Mouse (Mus musculus) ES-E14 (cell line): ENCODE measurements around the gene Nav1. TPM values are rescaled to one million over a fixed set of nuclear protein-coding genes. Genes with fewer than 3 reads are reported as not detected.

Experiments used
- DNase-seq: peaks from one replicate; pipeline ENCODE4 v3.0.0-alpha.2; 2013; ENCODE audit warnings: low read depth, low spot score
- H3K27ac ChIP-seq: 2 replicates; pipeline ENCODE4 v1.5.1; 2012; ENCODE audit warnings: low read depth, mild to moderate bottlenecking, low read length, moderate library complexity, mixed read lengths; ENCODE audit not compliant: poor library complexity, insufficient read depth, severe bottlenecking
- H3K36me3 ChIP-seq: 2 replicates; pipeline ENCODE4 v1.6.1; 2012; ENCODE audit warnings: mild to moderate bottlenecking, low read length, moderate library complexity, mixed read lengths; ENCODE audit not compliant: control insufficient read depth, poor library complexity, insufficient read depth, severe bottlenecking
- H3K4me1 ChIP-seq, 2 experiments: fragments of 150-350 bp in 1 of 2; sonication (generic) in 1 of 2; 2 replicates each; pipeline ENCODE4 v1.6.1; 2012; ENCODE audit warnings: low read length in 2 of 2, mild to moderate bottlenecking in 1 of 2, mixed read lengths in 1 of 2; ENCODE audit not compliant: control insufficient read depth in 2 of 2, insufficient read depth in 2 of 2, poor library complexity in 1 of 2
- H3K4me3 ChIP-seq, 2 experiments: fragments of 150-350 bp in 1 of 2; sonication (generic) in 1 of 2; 2 replicates each; pipeline ENCODE4 v1.5.1; 2012; ENCODE audit warnings: low read length in 2 of 2, low read depth in 1 of 2, mild to moderate bottlenecking in 1 of 2, mixed read lengths in 1 of 2; ENCODE audit not compliant: insufficient read depth in 1 of 2, poor library complexity in 1 of 2, severe bottlenecking in 1 of 2
- H3K9ac ChIP-seq: 2 replicates; pipeline ENCODE4 v1.6.1; 2012; ENCODE audit warnings: low read depth, mild to moderate bottlenecking, low read length, mixed read lengths; ENCODE audit not compliant: poor library complexity, insufficient read depth, severe bottlenecking
- H3K9me3 ChIP-seq: fragments of 150-350 bp; sonication (generic); 2 replicates; pipeline ENCODE4 v1.6.1; 2012; ENCODE audit warnings: low read depth, mild to moderate bottlenecking, low read length; ENCODE audit not compliant: control insufficient read depth, insufficient read depth
- CHD2 ChIP-seq: IDR thresholded peaks from 2 replicates; pipeline ENCODE4 v1.6.1; 2014; ENCODE audit warnings: mild to moderate bottlenecking, low read depth, low read length, inconsistent platforms
- HCFC1 ChIP-seq: IDR thresholded peaks from 2 replicates; pipeline ENCODE4 v1.6.1; 2012; ENCODE audit warnings: low read length, inconsistent platforms, borderline replicate concordance; ENCODE audit not compliant: insufficient read depth
- MAFK ChIP-seq: IDR thresholded peaks from 2 replicates; pipeline ENCODE4 v1.6.1; 2014; ENCODE audit warnings: mild to moderate bottlenecking, low read depth, low read length, inconsistent platforms; ENCODE audit not compliant: insufficient read depth
- ZC3H11A ChIP-seq: IDR thresholded peaks from 2 replicates; pipeline ENCODE4 v1.6.1; 2012; ENCODE audit warnings: low read depth, mild to moderate bottlenecking, inconsistent platforms, low read length, borderline replicate concordance
- ZNF384 ChIP-seq: IDR thresholded peaks from 2 replicates; pipeline ENCODE4 v1.6.1; 2012; ENCODE audit warnings: low read depth, low read length, inconsistent platforms
- in situ Hi-C, 2 experiments: fragments of 600-800 bp; cut with MboI; formaldehyde crosslinking; loops; one replicate each; pipeline ENCODE4 v1.15.1; 2025; ENCODE audit warnings: low sequenced_read_pairs in 2 of 2, inconsistent platforms in 1 of 2; ENCODE audit not compliant: unreplicated experiment in 2 of 2
- total RNA-seq: library from RNA; depleted of rRNA; stranded (reverse); fragments of 300-350 nt; gene quantifications from 2 replicates; pipeline ENCODE4 v1.2.3, GENCODE M21; 2012

Nav1 gene
- total RNA-seq, 1 experiment, result 11.4 TPM

DNA sequence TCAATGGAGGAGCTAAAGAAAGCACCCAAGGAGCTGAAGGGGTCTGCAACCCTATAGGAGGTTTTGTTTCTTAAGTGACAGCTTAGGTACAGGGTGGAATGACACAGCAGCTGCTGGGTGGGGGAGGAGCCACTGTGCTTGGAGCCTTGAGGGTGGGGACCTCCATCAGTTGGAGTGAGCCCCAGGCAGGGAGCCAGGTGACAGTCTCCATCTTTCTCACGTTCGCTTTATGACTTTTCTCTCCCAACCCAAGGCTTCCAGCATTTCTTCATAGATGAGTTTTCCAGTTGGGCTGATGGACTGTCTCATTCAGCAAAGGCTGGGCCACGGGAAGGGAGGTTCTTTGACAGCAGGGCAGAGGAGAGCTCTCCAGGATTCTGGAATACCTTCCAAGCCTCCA, 14.2 kb upstream of the Nav1 start:
- H3K4me3 ChIP-seq, result no peak overlapping the region
- H3K27ac ChIP-seq, result no peak overlapping the region
- H3K9me3 ChIP-seq, result no peaks in the 10 kb centered on the region
- in situ Hi-C loops, result no loop called here
- H3K36me3 ChIP-seq, result no peaks in the 10 kb centered on the region
- no peak for TF ChIP-seq HCFC1
- no peak for TF ChIP-seq ZC3H11A
- no peak for TF ChIP-seq MAFK
- no peak for TF ChIP-seq ZNF384
- TF ChIP-seq CHD2, result no peak
- peaks cover 0 to 9% of the 10 kb centered on the region in 2 experiments; a peak in 2 of 4 replicates for H3K4me1 ChIP-seq
- no peak overlapping the region for H3K9ac ChIP-seq
- no peak for DNase-seq

DNA sequence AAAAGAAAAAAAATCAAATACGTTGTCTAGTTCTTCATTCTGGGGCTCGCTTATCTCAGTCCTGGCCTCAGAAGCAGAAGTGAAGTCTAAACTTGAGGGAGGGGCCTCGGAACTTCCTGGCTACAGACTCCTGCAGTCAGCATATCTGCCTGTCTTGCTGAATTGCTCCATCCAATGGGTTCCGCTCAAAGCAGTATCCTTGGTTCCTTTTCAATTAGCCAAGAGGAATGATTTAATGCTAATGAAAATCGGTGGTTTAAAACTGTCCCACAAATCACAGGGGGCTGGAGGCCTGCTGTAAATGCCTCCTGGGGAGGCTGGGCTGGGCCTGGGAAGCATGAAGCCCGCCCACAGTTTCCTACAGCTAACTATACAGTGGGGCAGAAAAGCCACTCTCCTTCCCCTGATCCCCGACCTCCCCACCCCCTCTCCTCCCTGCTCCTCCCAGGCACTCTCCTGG, 12.9 kb upstream of the Nav1 start:
- TF ChIP-seq MAFK (peak; percentile 47; the same call in 1 of the 2 replicates), HCFC1 (no peak), ZC3H11A (no peak)
- Histone ChIP-seq H3K9ac (no peak overlapping the region), H3K27ac (no peak overlapping the region), H3K4me3 (no peak overlapping the region), H3K36me3 (no peaks in the 10 kb centered on the region), H3K4me1 (peaks cover 0 to 12% of the 10 kb centered on the region in 2 experiments; a peak in 2 of 4 replicates), H3K9me3 (no peaks in the 10 kb centered on the region)
- in situ Hi-C loops, result no loop called here
- no peak for DNase-seq

DNA sequence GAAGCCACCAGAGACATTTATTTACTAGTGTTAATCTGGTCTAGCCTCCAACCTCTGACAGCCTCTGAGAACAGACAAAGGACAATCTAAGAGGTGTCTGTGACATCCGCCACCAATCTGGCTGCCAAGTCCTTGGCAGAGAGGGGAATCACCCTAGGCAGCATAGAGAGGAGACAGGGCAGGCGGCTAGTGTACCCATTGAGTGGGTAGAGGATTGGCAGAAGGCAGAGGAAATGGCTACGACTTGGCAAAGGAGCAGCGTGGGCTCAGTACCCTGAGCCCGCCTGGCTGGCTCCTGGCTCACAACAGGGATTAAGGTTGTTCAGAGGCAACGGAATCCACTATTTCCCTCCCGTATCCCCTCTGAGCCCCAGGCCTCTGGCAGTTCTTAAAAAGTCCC, 12.0 kb upstream of the Nav1 start:
- in situ Hi-C loops, result no loop called here
- TF ChIP-seq MAFK (no peak), ZC3H11A (no peak), HCFC1 (no peak), ZNF384 (no peak), CHD2 (no peak)
- Histone ChIP-seq H3K4me1 (peaks cover 0 to 12% of the 10 kb centered on the region in 2 experiments; a peak in 2 of 4 replicates), H3K9ac (no peak overlapping the region), H3K36me3 (no peaks in the 10 kb centered on the region), H3K27ac (no peak overlapping the region), H3K4me3 (no peak overlapping the region), H3K9me3 (no peaks in the 10 kb centered on the region)
- DNase-seq, result no peak

DNA sequence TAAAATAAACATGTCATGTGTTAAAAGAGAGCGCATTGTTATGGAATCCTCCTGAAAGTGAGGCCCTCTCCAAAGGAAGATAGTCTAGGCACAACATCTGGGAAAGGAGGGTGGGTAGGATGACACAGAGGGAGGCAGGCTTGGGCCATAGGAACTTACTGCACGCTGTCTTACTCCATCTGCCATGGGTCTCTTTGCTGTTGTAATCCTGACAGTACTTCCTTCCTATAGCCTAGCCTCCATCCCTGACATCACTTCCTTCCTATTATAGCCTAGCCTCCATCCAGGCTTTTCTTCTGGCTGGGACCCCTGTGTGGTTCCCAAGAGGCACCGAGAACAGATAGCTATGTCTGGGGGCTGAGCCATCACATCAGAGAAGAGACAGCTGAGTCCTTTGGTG, 10.2 kb upstream of the Nav1 start:
- in situ Hi-C loops, result no loop called here
- Histone ChIP-seq H3K36me3 (no peaks in the 10 kb centered on the region), H3K4me1 (peaks cover 0 to 12% of the 10 kb centered on the region in 2 experiments; a peak in 2 of 4 replicates), H3K9me3 (no peaks in the 10 kb centered on the region), H3K9ac (no peak overlapping the region), H3K4me3 (no peak overlapping the region), H3K27ac (no peak overlapping the region)
- DNase-seq, result no peak
- TF ChIP-seq ZC3H11A, result no peak

DNA sequence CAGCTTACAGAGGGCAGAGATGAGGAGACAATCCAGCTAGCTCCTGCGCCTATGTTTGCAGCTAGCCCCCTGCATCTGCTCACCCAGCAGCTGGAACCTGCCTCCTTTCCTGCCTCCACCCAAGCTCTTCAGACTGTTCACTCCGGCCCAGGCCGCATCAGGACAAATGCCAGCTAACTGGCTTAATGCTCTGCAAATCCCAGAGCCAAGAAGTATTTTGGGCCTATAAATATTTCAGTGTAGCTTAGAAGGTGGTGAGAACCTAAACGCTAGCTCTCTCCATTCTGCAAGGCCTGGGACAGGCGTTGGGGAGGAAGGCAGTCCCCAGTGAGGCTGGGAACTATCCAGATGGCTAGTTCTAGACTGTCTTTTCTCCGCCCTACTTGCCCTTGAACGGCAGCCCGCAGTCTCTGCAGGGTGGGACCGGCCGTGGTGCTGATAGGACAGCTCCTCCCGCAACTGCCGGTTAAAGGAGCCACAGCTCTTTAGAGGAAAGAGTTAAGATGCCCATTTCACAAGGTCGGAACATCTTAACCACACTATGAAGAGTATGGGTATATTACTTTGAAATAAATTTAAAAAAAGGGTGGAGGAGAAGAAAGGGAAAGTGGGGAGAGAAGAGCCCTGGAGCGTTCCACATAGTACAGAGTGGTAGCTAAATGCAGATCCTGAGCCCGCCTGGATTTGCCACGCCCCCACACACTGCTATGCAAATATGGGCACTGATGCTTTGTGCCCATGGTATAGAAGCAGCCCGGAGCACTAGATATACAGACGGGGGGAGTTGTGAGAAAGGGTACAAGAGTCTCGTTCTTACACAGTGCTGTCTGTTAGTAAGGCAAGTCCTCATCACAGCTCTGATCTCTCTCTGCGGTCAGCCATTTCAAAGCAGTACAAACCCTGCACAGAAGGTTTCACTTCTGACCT, 8.9 kb upstream of the Nav1 start:
- in situ Hi-C loops, result no loop called here

More for the DNA sequence above, 8.9 kb upstream of the Nav1 start:
- Histone ChIP-seq H3K9me3 (no peaks in the 10 kb centered on the region), H3K27ac (no peak overlapping the region), H3K36me3 (no peaks in the 10 kb centered on the region), H3K4me1 (peaks cover 0 to 5% of the 10 kb centered on the region in 2 experiments; a peak in 1 of 4 replicates), H3K4me3 (no peak overlapping the region), H3K9ac (no peak overlapping the region)
- TF ChIP-seq ZNF384 (no peak), HCFC1 (no peak), CHD2 (no peak), MAFK (no peak), ZC3H11A (no peak)
- DNase-seq, result peak; percentile 72
